Mouse (Mus musculus): ENCODE data around the gene Robo1.

Gene Robo1

DNA sequence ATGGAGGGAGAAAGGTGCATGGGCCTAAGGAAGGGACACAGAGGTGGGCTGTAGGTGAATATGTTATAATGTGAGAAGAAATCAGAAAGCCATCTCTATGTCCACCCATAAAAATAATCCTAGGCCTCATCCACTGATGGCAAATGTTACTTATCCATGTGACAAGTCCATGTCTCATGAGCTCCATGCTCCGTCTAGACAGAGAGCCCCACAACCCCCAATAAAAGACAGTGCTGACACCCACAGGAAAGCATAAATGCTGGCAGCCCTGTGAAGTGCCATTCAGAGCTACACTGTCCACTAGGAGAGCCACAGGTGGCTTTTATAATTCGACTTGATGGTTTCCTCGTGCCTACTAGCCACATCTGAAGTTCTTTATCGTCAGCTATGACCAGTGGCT, 694.6 kb downstream of the Robo1 start:
- DNase-seq (ENCODE audit: low spot score) = no peak

DNA sequence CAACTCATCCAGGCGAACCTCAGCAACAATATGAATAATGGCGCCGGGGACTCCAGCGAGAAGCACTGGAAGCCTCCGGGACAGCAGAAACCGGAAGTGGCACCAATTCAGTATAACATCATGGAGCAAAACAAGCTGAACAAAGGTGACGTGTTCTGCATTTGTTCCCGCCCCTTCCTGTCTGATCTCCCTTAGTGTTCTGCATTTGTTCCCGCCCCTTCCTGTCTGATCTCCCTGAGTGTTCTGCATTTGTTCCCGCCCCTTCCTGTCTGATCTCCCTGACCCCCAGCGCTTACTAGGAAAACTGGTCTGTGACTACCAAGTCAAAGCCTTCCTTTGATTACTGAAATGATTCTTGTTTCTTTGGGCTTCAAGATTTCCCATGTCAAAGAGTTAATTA, 696.5 kb downstream of the Robo1 start:
- no peak for DNase-seq (ENCODE audit: low spot score)

DNA sequence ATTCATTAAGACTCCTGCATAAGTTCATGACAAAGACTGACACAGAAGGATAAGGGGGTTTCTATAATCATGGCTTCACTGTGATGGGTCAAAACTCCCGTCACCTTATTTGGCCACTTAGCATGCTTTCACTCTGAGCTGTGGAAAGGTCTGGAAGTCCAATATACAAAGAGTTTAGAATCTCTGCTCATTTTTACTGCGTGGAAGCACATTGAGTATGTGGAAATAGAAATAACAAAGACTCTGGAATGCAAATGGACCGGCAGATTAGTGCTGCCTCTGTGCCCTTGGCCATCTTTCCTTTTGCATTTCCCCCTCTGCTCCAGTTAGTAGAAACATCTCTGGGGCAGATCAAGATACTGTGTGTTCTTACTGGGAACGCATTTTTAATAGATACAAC, 697.7 kb downstream of the Robo1 start:
- no peak for DNase-seq (ENCODE audit: low spot score)

DNA sequence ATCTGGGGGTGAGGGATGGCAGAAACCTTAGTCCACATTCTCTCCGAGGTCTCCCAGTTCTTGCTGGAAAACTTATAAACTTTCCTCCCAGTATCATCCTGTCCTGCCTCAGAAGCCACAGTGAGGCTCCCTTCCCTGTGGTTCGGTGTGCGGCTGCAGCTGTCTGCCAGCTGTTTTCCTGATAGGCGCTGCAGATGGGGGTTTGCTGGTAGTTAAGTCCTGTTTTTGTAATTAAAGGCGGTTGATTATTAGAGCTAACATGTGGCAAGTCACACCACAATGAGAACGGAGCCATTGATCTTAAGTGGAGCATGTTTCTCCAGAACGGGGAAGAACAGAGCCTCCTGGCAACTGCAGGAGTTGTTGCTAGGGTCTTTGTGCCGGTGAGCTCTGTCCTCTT, 699.3 kb downstream of the Robo1 start:
- no peak for DNase-seq (ENCODE audit: low spot score)

DNA sequence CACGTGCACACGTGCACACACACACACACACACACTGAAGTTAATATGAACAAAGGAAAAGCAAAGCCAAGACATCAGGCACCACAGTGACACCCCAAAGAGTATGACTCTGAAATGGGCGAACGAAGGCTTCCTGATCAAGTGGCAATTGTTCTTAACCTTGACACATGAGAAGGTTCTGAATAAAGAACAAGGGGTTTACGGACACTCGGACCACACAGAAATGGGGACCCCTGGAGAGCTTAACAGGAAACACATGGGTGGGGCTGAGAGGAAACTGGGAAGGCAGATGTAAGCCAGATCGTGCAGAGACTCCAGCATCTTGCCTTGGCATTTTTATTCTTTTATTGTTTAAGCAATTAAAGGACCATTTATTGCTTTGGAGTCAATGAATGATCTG, 703.2 kb downstream of the Robo1 start:
- no peak for DNase-seq (ENCODE audit: low spot score)

DNA sequence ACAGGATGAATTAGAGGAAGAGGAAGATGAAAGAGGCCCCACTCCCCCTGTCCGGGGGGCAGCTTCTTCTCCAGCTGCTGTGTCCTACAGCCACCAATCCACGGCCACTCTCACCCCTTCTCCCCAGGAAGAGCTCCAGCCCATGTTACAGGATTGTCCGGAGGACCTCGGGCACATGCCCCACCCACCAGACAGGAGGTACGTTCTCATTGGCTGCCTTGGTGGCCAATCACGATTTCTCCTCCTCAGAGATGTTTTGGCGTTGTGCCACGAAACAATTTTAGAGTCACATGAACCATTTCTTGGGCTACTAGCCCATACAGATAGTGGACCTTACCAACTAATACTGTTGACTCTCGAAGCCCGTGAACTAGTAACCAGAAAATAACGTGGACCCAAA, 704.8 kb downstream of the Robo1 start:
- DNase-seq (ENCODE audit: low spot score) = no peak

DNA sequence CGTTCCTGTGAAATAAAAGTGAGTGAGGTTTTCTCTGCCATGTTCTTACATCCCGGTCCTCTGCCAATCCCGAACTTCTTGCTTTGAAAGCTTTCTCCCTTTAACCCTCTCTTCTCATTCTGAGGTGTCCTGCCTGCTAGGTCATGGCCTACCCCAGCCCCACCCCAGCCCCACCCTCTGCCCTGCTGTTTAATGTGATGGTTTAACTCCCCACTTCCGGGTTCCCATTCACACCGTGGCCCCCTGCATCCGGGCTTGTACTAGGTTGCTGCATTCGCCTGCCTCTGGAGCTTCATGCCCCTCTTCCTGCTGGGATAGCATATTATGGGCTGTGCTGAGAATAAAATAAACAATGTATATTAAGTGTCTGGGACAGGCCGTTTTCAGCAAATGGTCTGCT, 706.4 kb downstream of the Robo1 start:
- DNase-seq (ENCODE audit: low spot score) = no peak

DNA sequence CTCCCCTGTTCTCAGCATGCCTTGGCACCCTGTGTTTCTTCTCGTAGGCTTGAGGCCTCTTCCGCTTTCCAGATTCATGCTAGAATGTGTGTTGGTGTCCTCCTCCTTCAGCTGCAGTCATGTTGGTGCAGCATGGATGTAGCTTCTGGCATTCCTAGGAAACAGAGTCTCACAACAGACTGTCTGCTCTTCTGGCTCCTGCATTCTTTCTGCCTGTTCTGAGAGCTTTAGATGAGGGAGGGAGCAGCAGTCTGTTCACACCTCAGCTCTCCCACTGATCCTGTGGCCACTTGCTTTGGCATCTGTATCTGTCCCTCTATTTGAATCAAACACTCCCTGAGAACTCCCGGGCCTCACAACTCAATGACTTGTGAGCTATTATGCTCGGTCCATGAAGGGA, 707.9 kb downstream of the Robo1 start:
- no peak for DNase-seq (ENCODE audit: low spot score)

DNA sequence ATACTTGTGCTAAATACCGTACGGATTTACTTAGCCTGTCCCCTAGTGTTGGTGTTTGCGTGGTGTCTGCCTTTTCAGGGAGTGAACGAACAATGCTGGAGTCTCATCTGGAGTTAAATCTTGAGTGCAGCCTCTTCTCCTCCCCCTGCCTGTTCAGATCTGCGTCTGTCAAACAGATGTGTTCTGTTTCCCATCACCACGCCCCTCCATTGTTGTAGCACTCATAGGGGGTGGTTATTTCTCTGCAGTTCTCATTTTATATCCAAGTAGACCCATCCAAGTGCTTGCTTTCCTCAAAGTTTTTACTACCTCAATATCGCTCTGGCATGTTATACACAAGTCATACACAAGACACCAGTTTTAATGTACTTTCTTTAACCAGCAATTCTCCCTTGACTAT, 708.7 kb downstream of the Robo1 start:
- no peak for DNase-seq (ENCODE audit: low spot score)

DNA sequence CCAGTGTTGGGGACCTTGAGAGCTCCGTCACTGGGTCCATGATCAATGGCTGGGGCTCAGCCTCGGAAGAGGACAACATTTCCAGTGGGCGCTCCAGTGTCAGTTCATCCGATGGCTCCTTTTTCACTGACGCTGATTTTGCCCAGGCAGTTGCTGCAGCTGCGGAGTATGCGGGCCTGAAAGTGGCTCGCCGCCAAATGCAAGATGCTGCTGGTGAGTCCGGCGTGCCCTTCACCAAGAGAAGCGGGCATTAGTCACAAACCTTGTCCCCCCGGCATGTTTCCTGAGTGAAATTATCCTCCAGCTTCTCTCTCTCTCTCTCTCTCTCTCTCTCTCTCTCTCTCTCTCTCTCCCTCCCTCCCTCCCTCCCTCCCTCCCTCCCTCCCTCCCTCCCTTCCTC, 716.2 kb downstream of the Robo1 start:
- no peak for DNase-seq (ENCODE audit: low spot score)

DNA sequence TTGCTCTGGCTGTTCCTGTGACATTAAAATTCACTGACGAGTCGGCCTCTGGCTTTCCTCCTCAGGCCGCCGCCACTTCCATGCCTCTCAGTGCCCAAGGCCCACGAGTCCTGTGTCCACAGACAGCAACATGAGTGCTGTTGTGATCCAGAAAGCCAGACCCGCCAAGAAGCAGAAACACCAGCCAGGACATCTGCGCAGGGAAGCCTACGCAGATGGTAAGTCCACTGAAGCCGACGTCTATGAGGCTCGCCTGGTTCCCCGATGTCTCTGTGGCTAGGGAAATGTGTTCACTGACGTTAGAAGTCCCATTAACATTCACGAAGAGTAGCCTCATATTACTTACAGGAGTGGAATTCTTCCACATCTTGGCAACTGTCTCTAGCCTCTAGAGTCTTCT, 719.6 kb downstream of the Robo1 start:
- no peak for DNase-seq (ENCODE audit: low spot score)

DNA sequence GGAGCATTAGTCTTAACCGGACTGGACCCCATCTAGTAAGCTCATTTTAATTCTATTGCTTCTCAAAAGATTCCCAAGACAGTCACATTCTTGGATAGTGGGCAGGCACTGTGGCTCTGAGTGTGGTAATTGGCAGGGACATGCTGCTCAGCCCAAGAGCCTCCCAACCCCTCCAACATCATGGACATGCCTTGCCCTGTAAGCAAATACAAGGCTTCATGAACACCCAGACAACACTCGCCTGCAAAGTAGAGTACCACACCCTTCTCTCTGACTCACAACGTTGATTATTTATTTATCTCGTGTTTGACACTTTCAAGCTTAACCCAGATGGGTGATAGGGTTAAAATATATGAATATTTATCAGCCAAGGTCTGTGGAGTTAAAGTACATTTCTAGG, 722.9 kb downstream of the Robo1 start:
- no peak for DNase-seq (ENCODE audit: low spot score)

DNA sequence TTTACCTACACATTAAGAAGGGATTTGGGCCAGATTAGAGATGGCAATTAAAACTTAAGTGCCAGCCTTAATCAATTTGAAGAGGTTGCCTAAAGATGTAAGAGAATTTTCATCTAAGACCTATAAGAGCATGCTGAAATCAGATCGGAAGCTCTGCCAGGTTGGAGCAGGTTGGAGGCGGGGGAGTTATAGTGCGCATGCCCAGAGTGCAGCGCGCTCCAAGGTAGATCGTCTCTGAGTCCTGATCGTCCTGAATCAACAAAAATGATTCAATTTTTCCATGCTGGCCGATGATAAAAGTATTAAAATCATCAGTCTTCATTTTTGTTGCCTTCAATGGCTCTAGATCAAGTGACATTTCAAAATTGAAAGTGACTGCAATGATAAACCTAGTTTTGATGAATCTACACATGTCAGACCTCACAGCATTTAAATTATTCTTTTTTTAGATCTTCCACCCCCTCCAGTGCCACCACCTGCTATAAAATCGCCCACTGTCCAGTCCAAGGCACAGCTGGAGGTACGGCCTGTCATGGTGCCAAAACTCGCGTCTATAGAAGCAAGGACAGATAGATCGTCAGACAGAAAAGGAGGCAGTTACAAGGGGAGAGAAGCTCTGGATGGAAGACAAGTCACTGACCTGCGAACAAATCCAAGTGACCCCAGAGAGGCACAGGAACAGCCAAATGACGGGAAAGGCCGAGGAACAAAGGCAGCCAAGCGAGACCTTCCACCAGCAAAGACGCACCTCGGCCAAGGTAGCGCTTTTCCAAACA, 727.3 kb downstream of the Robo1 start:
- no peak for DNase-seq (ENCODE audit: low spot score)

DNA sequence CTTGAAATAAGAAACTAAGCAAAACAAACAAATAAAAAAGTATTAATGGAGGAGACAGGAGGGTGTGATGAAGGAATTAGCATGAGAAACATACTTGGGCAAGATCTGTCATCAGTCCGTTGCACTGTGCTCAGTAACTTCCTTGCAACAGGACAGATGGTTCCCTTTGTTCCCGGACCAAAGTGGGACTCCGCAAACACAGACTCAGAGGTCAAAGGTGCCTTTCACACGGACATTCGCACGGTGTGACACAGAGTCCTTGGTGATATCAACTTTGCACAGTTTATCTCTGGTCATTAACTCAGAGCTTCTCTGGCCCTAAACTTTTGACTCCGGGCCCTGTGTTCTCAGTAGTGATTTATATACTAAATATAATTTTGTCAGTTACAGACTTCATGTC, 730.4 kb downstream of the Robo1 start:
- no peak for DNase-seq (ENCODE audit: low spot score)

DNA sequence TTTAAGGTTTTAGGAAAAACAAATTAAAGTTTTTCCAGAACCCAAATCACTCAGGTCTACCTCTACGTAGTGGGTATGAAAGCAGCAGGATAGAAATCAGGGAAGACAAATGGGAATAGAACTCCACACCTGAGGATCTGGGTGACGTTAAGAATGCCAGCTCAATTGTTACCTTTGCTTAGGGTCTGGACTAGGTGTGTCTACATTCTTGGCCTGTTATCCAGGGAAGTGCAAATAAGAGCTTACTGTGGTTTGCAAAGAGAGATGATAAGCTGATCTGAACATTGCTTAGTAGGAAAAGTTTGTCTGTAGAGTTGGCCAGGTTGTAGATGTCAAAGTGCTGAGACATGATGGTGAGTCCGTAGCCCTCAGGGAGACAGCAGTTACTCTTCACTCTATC, 754.4 kb downstream of the Robo1 start:
- DNase-seq (ENCODE audit: low spot score) = no peak

DNA sequence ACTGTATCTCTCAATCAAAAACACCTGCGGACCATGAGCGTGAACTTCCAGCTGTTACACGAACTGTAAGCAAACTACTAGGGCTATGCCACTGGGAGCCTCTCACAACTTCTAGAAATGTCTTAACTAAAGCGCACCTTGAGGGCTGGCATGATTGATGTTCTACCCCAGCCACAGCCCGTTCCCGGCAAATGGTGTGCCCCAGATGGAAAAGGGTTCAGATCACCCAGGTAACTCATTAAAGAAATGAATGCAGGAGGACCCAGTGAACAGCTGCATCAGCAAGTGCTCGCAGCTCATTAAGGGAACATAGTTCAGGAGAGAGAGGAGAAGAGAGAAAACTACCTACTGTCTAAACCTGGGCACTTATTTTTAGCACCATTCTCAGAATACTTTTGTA, 759.7 kb downstream of the Robo1 start:
- DNase-seq (ENCODE audit: low spot score) = no peak

DNA sequence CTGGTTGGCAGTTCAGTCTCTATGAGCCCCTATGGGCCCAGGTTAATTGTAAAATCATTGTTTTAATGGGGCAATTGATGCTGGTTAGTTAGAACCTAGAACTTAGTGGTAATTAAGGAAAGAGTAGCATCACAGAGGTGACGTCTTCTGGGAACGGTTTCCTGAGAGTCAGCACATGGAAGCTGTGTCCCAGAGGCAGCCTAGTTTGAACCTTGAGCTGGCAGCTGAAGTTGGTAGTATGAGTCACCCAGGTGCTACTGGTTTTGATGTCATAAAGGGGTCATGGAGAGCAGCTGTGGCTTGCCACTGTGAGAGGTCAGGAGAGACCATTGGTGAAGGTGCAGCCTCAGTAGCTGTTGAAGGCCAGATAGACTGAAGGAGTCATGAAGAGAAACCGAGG, 763.9 kb downstream of the Robo1 start:
- no peak for DNase-seq (ENCODE audit: low spot score)

DNA sequence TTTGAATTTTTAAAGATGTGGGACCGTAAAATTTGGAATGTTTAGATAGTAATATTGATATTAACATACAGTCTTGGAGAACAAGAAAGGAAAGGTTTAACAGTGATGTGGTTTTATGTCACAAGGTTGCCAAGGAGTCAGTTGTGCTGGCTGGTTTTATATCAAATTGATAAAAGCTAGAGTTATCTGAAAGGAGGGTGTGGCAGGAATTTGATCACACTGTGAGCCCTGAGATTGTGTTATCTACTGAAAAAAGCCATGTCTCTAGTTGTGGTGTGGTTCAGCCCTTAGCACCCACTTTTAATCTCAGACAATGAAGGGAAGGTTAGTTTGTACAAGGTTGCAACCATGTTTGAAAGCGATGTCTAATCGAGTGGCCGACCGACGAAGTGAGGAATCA, 764.8 kb downstream of the Robo1 start:
- DNase-seq (ENCODE audit: low spot score) = no peak

DNA sequence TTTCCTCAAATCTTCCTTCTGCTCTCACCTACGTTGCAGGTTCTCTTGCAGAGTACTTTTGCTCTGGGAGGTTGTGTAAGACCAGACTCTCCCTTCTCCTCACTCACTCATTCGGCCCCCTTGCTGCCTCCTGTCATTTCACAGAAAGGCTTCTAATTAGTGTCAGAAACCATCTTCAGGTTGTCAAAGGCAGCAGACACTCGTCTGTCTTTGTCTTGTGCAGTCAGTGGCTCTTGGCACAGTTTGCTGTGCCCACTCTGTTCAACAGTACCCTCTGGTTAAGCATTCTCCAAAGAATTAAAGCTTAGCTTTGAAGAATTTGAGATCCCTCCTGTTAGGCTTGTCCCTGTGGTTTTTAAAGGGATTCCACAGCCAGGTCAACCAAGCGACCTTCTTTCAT, 774.3 kb downstream of the Robo1 start:
- DNase-seq (ENCODE audit: low spot score) = no peak

DNA sequence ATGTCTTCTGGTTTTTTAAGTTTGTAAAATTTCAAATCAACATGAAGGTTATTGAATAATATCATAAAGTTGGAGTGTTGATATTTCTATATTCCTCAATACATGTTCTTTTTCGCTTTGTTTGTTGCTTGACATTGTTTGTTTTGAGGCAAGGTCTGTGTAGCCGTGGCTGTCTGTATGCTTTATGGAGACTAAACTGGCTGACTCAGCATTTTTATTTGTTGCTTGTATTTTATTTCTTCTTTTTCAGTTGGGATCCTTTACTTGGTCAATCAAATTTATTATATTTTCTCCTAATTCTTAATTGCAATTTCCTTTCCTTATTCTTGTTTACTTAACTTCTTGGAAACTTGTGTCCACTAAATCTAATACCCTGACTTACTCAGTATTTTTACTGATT, 775.0 kb downstream of the Robo1 start:
- no peak for DNase-seq (ENCODE audit: low spot score)
